Mouse (Mus musculus) hindbrain, embryonic 11.5 days (tissue): ENCODE results near the gene Lrriq1. TPM values are rescaled to one million over a fixed set of nuclear protein-coding genes. Genes with fewer than 3 reads are reported as not detected.

Source experiments
- ATAC-seq: fragments of 200-750 bp; cut with Nextera tagmentation; 2 replicates; pipeline ENCODE4 v1.8.0; 2017; ENCODE audit warnings: mild to moderate bottlenecking, moderate TSS enrichment, moderate library complexity; ENCODE audit not compliant: low FRiP score
- DNase-seq: peaks from one replicate; pipeline ENCODE4 v3.0.0-alpha.2; 2015; ENCODE audit warnings: low spot score
- H3K27ac ChIP-seq: fragments of 300-500 bp; sonication (generic); 2 replicates; pipeline ENCODE4 v1.5.1; 2014; ENCODE audit warnings: mild to moderate bottlenecking, low read depth, low read length
- H3K27me3 ChIP-seq: fragments of 300-500 bp; sonication (generic); 2 replicates; pipeline ENCODE4 v1.6.1; 2014; ENCODE audit warnings: mild to moderate bottlenecking, low read length, moderate library complexity, mixed read lengths; ENCODE audit not compliant: control insufficient read depth, insufficient read depth
- H3K36me3 ChIP-seq: fragments of 300-500 bp; sonication (generic); 2 replicates; pipeline ENCODE4 v1.6.1; 2014; ENCODE audit warnings: mild to moderate bottlenecking, low read length, moderate library complexity, mixed read lengths; ENCODE audit not compliant: control insufficient read depth, insufficient read depth
- H3K4me1 ChIP-seq: fragments of 300-500 bp; sonication (generic); replicated peaks from 2 replicates; pipeline ENCODE4 v1.6.1; 2014; ENCODE audit warnings: low read length, mixed read lengths; ENCODE audit not compliant: control insufficient read depth, insufficient read depth
- H3K4me2 ChIP-seq: fragments of 300-500 bp; sonication (generic); replicated peaks from 2 replicates; pipeline ENCODE4 v1.6.1; 2014; ENCODE audit warnings: mild to moderate bottlenecking, low read depth, low read length
- H3K4me3 ChIP-seq: fragments of 300-500 bp; sonication (generic); 2 replicates; pipeline ENCODE4 v1.5.1; 2014; ENCODE audit warnings: low read depth, low read length
- H3K9ac ChIP-seq: fragments of 300-500 bp; sonication (generic); 2 replicates; pipeline ENCODE4 v1.6.1; 2014; ENCODE audit warnings: low read depth, low read length
- H3K9me3 ChIP-seq: fragments of 300-500 bp; sonication (generic); 2 replicates; pipeline ENCODE4 v1.6.1; 2016; ENCODE audit warnings: low read length; ENCODE audit not compliant: control insufficient read depth
- WGBS: fragments of 180-500 bp; shearing (Covaris S2); extraction: QIAGEN DNeasy Blood & Tissue Kit; methylation state at CpG from one replicate; pipeline ENCODE4 v1.1.7; 2014; 5-methylcytosine and 5-hydroxymethylcytosine counted together
- polyA plus RNA-seq: library from polyadenylated mRNA; unstranded; fragments of >200 nt; fragmentation: Nextera tagmentation; extraction: Ambion mirVana; gene quantifications from 2 replicates; pipeline ENCODE4 v1.2.1, GENCODE M21; 2014

Lrriq1 gene
- polyA plus RNA-seq, 1 experiment from 2014 or later, result 5.2 TPM

DNA sequence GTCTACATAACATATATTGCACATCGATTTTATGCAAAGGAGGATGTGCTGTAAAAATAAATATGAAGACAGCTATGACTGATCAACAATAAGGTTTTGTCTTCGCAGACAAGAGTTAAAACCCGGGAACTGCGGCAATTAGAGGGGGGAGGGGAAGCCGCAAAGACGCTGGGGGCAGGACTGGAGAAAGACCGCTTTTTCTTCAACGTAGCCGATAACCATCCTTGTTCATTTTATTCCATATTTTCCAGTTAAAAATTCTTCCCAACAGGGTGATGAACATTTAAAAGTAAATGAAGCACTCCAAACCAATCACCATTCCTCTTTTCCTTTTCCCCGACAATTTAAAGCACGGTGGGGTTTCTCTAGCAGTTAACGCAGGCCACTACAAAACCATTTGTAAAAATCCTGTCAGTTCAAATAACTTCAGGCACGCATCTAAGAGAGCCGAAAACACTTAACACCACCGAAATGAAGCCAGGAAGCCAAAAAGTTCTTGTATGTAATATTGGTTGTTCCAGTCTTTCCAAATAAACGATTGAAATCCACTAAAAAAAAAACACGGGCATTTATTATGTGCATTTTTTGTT is 209.4 kb downstream of the Lrriq1 start:
- Histone ChIP-seq H3K4me3 (peak overlapping the region; percentile 17; the same call in 1 of the 2 replicates), H3K9ac (no peak overlapping the region), H3K4me2 (peak overlapping the region; percentile 23), H3K27me3 (peaks cover 49% of the 10 kb centered on the region), H3K4me1 (peaks cover 3% of the 10 kb centered on the region), H3K27ac (no peak overlapping the region), H3K36me3 (no peaks in the 10 kb centered on the region), H3K9me3 (no peaks in the 10 kb centered on the region)
- WGBS, result 0% methylated on average over 17 of the region's 17 CpGs
- no peak for ATAC-seq
- DNase-seq, result peak; percentile 61

- Histone ChIP-seq H3K27ac (no peak overlapping the region), H3K4me3 (no peak overlapping the region), H3K9ac (no peak overlapping the region), H3K27me3 (no peaks in the 10 kb centered on the region), H3K36me3 (no peaks in the 10 kb centered on the region), H3K4me2 (no peak overlapping the region), H3K9me3 (no peaks in the 10 kb centered on the region), H3K4me1 (no peaks in the 10 kb centered on the region)
- 83% methylated on average over 2 of the region's 2 CpGs for WGBS
- no peak for ATAC-seq
- no peak for DNase-seq
These were observed 233.6 kb downstream of the Lrriq1 start for GRCm38 (mm10) chr10:103002556-103002955.

DNA sequence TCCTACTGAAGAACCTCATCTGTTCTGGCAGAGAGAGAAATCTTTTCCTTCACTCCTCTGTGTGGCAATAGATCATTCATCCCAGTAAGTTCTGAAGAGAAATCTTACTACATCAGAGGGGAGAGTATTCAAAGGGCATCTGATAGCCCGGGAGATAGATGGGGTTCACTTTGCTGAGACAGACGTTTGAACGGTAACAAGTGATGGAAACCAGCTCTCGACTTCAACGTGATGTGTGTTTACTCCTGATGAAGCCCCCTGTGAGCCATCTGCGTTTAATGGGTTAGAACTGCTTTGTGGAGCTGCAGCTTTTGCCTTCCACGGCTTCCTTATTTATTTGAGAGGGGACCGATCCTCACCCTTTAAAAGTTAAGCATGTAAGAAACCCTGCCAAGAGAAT is 235.2 kb downstream of the Lrriq1 start:
- ATAC-seq, result no peak

GRCm38 (mm10) chr10:102999584-102999983 is 236.5 kb downstream of the Lrriq1 start:
- Histone ChIP-seq H3K4me3 (no peak overlapping the region), H3K9me3 (no peaks in the 10 kb centered on the region), H3K36me3 (no peaks in the 10 kb centered on the region), H3K9ac (no peak overlapping the region), H3K4me2 (no peak overlapping the region), H3K27me3 (no peaks in the 10 kb centered on the region), H3K4me1 (no peaks in the 10 kb centered on the region), H3K27ac (no peak overlapping the region)
- ATAC-seq, result no peak
- DNase-seq, result no peak

More for the DNA sequence above, 235.2 kb downstream of the Lrriq1 start:
- Histone ChIP-seq H3K27me3 (no peaks in the 10 kb centered on the region), H3K4me3 (no peak overlapping the region), H3K4me1 (no peaks in the 10 kb centered on the region), H3K4me2 (no peak overlapping the region), H3K9ac (no peak overlapping the region), H3K9me3 (no peaks in the 10 kb centered on the region), H3K36me3 (no peaks in the 10 kb centered on the region), H3K27ac (no peak overlapping the region)
- DNase-seq, result no peak
- 59% methylated on average over 8 of the region's 8 CpGs for WGBS

Other genes with a start within 250 kb of the Lrriq1 start
- 2.1 and 7.0 TPM in 2 replicates for gene Alx1, start 206.1 kb downstream of the Lrriq1 start, polyA plus RNA-seq
- 21.5 and 21.9 TPM in 2 replicates for gene Slc6a15, start 131.5 kb upstream of the Lrriq1 start, polyA plus RNA-seq